Mouse (Mus musculus): ENCODE results near the gene Clcn5. TPM values are rescaled to one million over a fixed set of nuclear protein-coding genes. Genes with fewer than 3 reads are reported as not detected.
A peak's percentile ranks its signal among the peaks of the same experiment; 100 is the strongest.

Gene Clcn5
- total RNA-seq, 2 experiments from 2014 or later, result 18.7 to 33.5 TPM

DNA sequence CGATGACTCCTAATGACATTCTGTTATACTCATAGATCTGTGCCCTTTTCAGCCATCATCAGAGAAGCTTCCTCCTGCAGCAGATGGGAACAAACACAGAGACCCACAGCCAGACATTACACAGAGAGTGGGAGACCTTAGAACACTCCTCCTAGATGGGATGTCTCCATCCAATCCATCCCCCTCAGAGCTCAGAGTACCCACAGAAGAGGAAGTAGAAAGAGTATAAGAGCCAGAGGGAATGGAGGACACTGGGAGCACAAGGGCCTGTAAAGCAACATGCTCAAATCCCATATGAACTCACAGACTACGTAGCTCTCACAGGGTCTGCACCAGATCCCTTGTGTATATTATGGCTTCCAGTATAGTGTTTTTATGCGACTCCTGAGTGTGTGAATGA lies 115.6 kb downstream of the Clcn5 start:
- no peak for DNase-seq (ENCODE audit: low spot score in 2 of 2)

DNA sequence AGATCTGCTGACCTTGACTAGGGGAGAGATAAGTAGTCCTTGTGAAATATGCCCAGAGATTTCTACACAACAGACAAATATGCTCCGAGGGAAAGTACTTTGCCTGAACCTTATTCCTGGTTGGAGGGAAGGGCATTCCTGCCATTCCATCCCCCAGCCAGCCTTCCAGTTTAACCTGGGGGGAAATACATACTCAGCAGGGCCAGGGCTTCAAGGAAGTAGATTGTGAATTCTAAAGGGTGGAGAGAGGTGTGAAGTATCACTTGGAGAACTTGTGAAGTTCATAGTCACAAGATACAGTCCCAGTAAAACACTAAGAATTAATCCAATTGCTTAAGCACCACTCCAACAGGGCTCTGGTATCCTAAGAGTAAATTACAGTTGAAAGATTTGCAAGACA lies 121.3 kb downstream of the Clcn5 start:
- DNase-seq (ENCODE audit: low spot score in 2 of 2), result no peak

DNA sequence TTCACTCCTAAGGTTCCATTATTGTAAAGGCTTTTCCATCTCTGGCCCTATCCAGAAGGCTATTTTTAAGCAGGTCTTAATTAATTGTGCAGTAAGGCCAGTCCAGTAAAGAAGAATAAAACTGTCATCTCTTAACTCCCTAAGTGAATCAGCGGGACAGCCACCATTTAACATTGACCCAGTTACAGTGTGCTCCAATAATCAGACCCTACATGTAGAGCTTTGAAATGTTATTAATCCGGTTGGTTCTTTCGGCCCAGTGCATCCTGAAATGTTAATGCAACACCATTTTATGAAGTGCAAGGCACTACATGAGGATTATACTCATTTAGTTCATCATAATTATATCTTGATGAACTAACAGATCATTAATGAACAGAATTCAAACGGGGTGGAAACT lies 128.3 kb downstream of the Clcn5 start:
- no peak for DNase-seq (ENCODE audit: low spot score in 2 of 2)

DNA sequence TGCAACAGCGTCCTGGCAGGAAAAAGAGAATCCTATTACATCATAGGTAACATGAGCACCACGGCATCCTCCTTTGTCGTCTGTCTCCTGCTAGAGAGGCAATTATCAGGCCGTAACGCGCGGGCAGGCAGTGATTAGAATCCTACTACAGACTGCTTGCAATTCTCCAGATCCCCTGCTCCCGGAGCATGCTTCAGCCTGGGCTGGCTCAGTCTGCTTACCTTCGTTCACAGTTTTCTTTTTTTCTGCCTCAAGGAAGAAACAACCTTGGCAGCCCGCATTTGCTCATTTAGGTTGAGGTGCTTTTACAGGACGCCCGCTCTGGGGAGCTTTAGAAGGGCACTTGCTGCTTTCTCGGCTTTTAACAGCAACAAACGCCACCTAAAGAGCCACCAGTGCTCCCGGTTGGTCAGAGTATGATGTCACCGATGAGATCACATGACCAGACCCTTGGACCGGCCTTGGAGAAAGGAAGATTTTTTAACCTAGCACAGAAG lies 130.8 kb downstream of the Clcn5 start:
- peak in 1 of 2 experiments; percentile 10 for DNase-seq (ENCODE audit: low spot score in 2 of 2)

DNA sequence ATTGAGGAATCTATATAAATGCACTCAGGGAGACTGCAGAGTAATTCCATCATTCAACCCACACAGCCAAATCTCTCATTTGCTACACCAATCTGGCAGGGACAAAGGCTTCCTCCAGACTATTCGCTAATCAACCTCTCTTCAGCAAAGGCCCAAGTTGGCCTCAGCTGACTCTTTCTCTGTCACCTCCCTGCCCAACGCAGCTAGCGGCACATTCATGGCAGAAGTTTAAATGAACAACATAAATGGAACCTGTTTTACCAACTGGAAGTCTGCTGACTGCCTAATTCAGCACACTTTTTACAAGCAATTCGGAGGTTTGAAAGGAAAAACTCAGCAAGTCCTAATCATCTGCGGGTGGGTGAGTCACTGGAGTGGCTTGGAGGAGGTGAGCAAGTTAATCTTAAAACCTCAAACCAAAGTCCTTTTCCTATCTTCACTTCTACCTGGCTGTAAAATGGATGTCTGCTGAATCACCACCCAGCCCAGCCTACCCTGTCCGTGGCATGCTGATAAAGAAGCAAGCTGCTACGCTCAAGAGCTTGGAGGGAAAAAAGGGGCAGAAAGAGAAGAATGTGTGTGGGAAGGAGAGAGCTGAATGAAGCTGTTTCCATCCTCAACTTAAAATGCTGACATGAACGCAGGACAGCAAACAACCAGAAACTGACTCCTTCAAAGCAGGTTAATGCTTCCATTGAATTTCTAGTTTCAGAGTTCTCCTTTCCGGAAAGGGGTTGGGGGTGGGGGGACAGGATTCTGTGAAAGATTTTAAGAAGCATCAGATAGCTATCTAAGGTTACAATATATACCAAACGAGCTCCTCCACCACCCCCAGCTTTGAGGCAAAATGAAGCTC lies 131.5 kb downstream of the Clcn5 start:
- DNase-seq (ENCODE audit: low spot score in 2 of 2), result no peak

DNA sequence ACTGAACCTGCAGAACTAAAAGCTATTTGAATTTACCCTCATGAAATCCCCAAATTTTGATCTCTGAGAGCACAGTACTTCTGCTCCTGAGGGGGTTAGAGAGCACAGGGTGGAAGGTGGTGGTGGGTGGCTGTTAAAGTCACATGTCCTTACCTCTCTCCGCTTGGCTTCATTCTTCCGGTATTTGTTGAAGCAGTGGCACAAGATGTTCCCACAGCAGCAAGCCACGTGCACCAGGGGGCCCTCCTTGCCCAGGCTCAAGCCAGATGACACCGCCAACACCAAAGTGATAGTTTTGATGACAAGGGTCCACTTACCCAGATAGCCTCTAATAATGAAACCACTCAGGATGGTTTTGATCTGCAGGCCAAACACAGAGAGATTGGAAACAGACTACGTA lies 149.0 kb downstream of the Clcn5 start:
- no peak for DNase-seq (ENCODE audit: low spot score in 2 of 2)

DNA sequence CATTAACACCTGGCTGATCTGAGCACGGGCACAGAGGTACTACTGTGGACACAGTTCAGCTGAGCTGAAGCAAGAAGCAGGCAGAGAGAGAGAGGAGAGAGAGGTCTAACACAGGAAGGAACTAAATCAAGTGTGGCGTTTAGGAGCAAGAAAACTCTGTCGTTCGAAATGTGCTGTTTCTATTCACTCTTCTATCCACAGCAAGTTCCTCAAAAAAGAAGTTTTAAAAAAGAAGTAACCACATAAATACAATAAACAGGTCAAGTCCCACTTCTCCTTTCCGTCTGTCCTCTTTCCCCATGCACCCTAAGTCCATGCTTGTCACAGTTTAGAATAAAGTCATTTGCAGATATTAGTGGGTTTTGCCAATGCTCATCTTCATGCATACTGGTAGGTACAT lies 150.4 kb downstream of the Clcn5 start:
- DNase-seq (ENCODE audit: low spot score in 2 of 2), result no peak

DNA sequence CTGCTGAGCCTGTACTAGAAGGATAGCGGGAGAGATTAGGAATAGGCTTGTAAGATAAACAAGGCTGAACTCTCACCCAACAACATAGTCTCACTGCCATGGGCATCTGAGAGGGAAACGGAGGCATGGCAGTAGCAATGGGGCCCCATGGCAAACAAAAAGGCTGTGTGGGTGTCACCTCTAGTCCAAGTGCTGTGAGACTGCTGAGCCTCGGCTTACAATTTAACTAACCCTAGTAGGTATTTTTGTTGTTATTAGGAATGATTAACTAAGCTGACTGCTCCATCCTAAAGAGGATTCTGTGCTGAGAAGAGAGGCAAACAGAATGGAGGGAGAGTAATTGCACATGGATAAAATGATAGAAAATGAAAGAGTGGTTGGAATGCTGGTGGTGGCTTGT lies 161.2 kb downstream of the Clcn5 start:
- DNase-seq (ENCODE audit: low spot score in 2 of 2), result no peak

DNA sequence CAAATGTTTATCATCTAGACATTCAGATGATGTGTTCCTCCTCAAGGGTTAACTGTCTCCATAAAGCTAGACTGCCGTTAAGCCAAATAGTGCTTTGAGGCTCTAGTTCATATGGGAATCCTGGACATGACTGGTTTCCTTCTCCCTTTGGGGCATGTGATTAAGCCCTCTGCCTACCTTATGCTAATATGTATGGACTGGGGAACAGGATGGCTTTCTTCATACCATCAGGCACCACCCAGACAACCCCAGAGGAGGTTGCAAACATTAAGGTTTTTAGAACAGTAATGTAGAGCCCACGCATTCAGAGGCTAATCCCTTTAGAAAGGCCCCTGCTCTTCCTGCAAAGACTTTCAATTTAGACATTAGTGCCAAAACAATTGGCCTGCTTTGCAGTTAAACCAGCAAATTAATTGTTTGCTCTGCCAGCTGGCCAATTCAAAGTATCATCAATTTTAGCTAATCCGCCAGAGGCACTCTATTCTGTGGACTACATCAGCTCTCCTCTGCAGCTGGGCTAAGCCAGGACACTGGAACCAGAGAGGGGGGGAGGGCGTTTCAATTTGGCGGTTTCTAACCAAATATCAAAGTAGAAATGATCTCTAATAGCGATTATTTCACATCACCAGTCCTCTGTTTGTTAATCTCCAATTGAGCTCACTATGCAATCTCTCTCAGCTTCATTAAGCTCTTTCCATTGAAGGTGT lies 163.0 kb downstream of the Clcn5 start:
- DNase-seq (ENCODE audit: low spot score in 2 of 2), result no peak

DNA sequence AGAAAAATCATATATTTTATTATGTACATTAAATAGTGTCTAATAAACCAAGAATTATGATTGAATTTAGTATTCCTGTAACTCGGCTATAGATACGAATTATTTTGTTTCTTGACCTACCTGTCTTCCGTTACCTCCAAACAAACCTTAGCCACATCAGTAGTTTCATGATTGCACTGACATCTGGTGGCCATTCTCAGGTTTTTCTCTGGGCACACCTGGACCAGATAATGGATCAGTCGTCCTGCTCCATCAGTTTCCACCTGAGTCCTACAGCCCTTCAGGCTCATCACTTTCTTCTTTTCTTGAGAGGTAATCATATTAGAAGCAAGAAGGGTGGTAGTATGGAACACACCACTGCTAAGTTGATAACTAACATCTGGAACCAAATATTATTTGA lies 169.0 kb downstream of the Clcn5 start:
- DNase-seq (ENCODE audit: low spot score in 2 of 2), result no peak

DNA sequence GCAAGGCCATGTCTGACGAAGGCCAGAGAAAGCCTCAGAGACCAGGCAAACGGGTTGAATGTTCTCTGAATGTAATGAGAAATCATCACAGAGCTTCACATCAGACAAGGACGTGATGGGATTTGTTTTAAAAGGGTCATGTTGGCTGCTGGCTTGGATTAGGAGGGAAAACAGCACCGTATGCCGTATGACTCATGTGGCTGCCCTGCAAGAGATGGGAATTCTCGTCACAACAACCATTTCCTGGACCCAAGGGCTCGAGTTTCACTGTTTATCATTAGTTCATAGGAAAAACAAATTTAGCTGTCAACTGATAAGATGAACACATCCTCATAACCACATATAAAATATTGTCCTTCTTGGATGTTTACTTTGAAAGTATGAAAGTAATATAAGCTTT lies 173.0 kb downstream of the Clcn5 start:
- no peak for DNase-seq (ENCODE audit: low spot score in 2 of 2)

DNA sequence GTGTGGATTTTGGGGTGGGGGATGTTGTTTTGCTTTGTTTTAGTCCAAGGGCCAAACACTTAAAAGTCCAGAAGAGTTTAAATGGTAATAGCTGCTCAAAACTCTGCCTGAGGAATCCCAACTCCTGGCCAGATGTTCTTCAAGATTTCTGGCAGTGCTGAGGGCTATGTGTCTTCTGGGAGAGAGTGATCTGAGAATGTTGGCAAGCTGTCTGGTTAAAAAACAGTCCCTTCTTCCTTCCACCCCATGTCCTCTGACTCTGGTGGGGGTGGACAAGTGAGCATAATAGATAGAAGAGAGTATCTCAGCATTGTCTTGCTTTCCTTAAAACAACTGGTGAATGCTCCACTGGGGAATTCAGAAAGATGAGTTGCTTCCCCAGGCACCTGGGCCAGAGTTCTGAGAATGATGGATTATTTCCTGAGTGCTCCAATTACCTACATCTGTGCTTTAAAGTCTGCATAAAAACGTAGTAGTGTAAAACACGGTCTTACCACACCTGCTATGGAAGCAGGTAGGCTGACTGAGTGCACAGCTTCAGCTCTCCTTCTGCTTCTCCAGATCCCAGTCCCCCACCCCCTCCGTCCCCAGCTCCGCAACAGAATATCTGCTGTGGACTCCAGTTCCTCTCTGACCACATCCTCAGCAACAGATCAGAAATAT lies 197.4 kb downstream of the Clcn5 start:
- no peak for DNase-seq (ENCODE audit: low spot score in 2 of 2)

DNA sequence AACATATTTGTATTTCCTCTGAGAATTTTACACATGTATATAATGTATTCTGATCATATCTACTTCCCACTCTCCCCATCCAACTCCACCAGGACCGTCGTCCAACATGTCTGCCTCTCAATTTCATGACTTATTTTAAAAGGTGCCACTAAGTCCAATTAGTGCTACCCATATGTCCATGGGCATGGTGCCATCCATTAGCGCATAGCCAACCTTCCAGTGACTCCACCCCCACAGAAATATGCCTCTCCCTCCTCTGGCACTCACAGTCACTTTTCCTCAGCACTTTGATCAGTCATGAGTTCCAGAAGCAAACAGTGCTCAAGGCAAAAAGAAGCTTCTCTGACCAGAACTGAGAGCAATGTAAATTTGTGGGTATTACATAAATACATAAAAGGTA lies 204.3 kb downstream of the Clcn5 start:
- DNase-seq (ENCODE audit: low spot score in 2 of 2), result no peak

Small RNA genes lying within 50 kb of the gene (microRNA-seq; reads per million reads assigned to microRNA genes)
- 334 to 441 reads per million in 2 experiments for gene Mir188 (ENCODE audit: borderline number of aligned reads in 2 of 2)
- gene Mir362 (ENCODE audit: borderline number of aligned reads in 2 of 2), result 68.1 to 69.8 reads per million in 2 experiments
- 296 reads per million in 2 experiments for gene Mir500 (ENCODE audit: borderline number of aligned reads in 2 of 2)
- gene Mir501 (ENCODE audit: borderline number of aligned reads in 2 of 2), result 434 to 1,301 reads per million in 2 experiments
- 863 to 919 reads per million in 2 experiments for gene Mir532 (ENCODE audit: borderline number of aligned reads in 2 of 2)

Other genes starting within 250 kb of the Clcn5 start
- gene Usp27x, start 56.5 kb upstream of the Clcn5 start, total RNA-seq (2021), result 10 to 100 TPM; 18.1 to 23.5 TPM

All from adrenal gland, adult 18-20 months (tissue).